Mouse (Mus musculus) lung, embryonic 16.5 days (tissue): ENCODE results near the gene Pef1. TPM values are rescaled to one million over a fixed set of nuclear protein-coding genes. Genes with fewer than 3 reads are reported as not detected.

Experiments
- ATAC-seq: fragments of 200-750 bp; cut with Nextera tagmentation; 2 replicates; pipeline ENCODE4 v1.8.0; 2017; ENCODE audit warnings: low read depth, mild to moderate bottlenecking, moderate library complexity
- H3K27ac ChIP-seq: fragments of 300-500 bp; sonication (generic); 2 replicates; pipeline ENCODE4 v1.5.1; 2014; ENCODE audit warnings: mild to moderate bottlenecking, control low read depth, low read length
- H3K27me3 ChIP-seq: fragments of 300-500 bp; sonication (generic); 2 replicates; pipeline ENCODE4 v1.6.1; 2014; ENCODE audit warnings: low read depth, low read length, mixed read lengths; ENCODE audit not compliant: control insufficient read depth, insufficient read depth
- H3K36me3 ChIP-seq: fragments of 300-500 bp; sonication (generic); 2 replicates; pipeline ENCODE4 v1.6.1; 2014; ENCODE audit warnings: low read length; ENCODE audit not compliant: control insufficient read depth, insufficient read depth
- H3K4me1 ChIP-seq: fragments of 300-500 bp; sonication (generic); replicated peaks from 2 replicates; pipeline ENCODE4 v1.6.1; 2014; ENCODE audit warnings: low read length, mixed read lengths; ENCODE audit not compliant: control insufficient read depth, insufficient read depth
- H3K4me2 ChIP-seq: fragments of 300-500 bp; sonication (generic); 2 replicates; pipeline ENCODE4 v1.6.1; 2014; ENCODE audit warnings: low read depth, low read length, control low read depth
- H3K4me3 ChIP-seq: fragments of 300-500 bp; sonication (generic); 2 replicates; pipeline ENCODE4 v1.5.1; 2014; ENCODE audit warnings: mild to moderate bottlenecking, low read length, control low read depth
- H3K9ac ChIP-seq: fragments of 300-500 bp; sonication (generic); 2 replicates; pipeline ENCODE4 v1.6.1; 2014; ENCODE audit warnings: low read length, control low read depth
- H3K9me3 ChIP-seq: fragments of 300-500 bp; sonication (generic); 2 replicates; pipeline ENCODE4 v1.6.1; 2016; ENCODE audit warnings: low read length; ENCODE audit not compliant: control insufficient read depth
- WGBS: fragments of 180-500 bp; shearing (Covaris S2); extraction: QIAGEN DNeasy Blood & Tissue Kit; methylation state at CpG from one replicate; pipeline ENCODE4 v1.1.7; 2014; 5-methylcytosine and 5-hydroxymethylcytosine counted together
- polyA plus RNA-seq: library from polyadenylated mRNA; unstranded; fragments of >200 nt; fragmentation: Nextera tagmentation; extraction: Ambion mirVana; gene quantifications from 2 replicates; pipeline ENCODE4 v1.2.1, GENCODE M21; 2015

The Pef1 gene
- polyA plus RNA-seq, 1 experiment from 2014 or later = 77.9 TPM

DNA sequence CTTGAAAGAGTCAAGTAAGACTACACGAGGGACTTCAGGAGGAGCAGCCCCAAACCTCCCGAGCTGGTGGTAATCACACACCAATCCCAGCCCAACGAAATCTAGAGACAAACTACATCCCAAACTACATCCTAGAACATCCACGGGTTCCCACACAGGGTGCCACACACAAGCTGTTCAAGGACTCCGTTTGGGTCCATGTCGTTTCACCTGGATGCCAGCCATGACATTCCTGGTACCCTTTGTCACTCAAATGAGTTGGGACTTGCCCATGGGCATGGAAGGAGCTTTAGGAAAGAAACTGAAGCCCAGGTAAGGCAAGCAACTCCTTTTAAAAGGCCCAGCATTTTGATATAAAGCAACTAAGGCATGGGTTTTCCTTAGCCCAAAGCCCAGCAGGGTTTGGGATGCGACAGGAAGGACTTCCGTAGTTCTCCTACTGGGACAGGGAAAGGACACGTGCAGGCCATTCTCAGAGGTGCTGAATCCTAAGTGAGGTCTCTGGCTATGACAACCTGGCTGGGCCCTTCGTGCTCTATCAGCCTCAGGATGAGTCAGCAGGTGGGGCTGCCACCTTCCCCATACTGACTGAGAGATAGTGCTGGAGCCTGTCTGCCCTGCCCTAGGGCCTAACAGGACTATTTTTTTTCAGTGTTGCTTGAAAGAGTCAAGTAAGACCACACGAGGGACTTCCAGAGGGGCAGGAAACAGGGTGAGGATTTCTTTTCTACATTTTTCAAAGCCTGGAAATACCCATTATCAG, 70.9 kb downstream of the Pef1 start:
- Histone ChIP-seq H3K4me1 (peaks cover 76% of the 10 kb centered on the region), H3K9ac (peak overlapping the region; percentile 69), H3K36me3 (no peaks in the 10 kb centered on the region), H3K9me3 (no peaks in the 10 kb centered on the region), H3K4me3 (peak overlapping the region; percentile 50), H3K27me3 (no peaks in the 10 kb centered on the region), H3K27ac (peak overlapping the region; percentile 91), H3K4me2 (peak overlapping the region; percentile 64)
- ATAC-seq = no peak
- WGBS = 56% methylated on average over 11 of the region's 11 CpGs

DNA sequence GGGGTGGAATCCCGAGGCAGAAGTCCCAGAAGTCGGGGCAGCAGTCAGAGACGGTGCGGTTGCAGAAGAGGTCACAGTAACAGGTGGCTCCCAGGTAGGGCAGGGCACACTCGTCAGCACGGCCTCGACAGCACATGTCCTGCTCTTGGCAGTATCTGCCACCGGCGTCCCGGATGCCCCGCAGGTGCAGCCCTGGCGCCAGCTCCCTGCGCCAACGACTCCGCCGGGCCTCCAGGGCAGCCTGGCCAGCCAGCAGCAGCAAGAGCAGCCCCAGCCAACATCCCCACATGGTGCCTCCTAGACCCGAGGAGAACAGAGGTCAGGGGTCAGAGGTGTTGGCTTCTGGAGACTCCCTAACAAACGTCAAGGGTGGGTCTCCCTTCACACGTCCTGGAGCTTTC, 71.6 kb downstream of the Pef1 start:
- H3K36me3 ChIP-seq = no peaks in the 10 kb centered on the region
- peak overlapping the region; percentile 69 for H3K9ac ChIP-seq
- H3K27me3 ChIP-seq = no peaks in the 10 kb centered on the region
- H3K9me3 ChIP-seq = no peaks in the 10 kb centered on the region
- ATAC-seq = no peak
- H3K4me2 ChIP-seq = peak overlapping the region; percentile 64
- H3K4me3 ChIP-seq = peak overlapping the region; percentile 50
- peak overlapping the region; percentile 91 for H3K27ac ChIP-seq
- H3K4me1 ChIP-seq = peaks cover 70% of the 10 kb centered on the region
- WGBS = 22% methylated on average over 18 of the region's 19 CpGs

DNA sequence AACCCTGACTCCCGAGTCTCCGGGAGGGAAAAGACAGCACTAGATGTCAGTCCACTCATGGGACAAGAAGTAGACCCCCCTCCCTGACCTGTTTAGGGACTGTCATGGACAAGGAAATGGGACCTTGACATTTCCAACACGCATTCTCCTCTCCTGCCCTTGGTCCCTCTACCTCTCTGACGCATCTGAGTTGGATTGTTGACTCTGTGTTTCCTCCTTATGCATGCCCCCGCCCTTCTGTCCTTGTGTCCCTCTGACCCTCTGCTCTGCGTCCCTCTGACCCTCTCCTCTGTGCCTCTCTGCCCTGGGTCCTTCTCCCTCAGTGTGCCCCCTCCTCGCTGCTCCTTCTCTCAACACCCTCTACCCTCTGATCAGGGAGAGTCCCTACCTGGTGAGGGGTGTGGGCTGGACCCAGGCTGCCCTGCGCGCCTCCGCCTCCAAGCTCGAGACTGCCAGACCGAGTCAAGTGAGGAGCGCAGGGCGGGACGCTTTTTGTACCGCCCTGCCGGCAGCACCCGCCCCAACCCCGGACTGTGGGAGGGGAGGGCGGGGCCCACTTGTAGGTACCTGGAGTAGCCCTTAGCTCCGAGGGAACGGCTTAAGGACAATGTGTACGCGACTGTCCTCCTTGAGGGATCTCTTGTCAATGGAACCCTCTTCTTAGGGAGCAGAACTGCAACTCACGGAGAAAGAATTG, 72.1 kb downstream of the Pef1 start:
- Histone ChIP-seq H3K27me3 (no peaks in the 10 kb centered on the region), H3K4me1 (peaks cover 67% of the 10 kb centered on the region), H3K27ac (peak overlapping the region; percentile 91), H3K4me3 (peak overlapping the region; percentile 50), H3K4me2 (peak overlapping the region; percentile 64), H3K9me3 (no peaks in the 10 kb centered on the region), H3K9ac (peak overlapping the region; percentile 69), H3K36me3 (no peaks in the 10 kb centered on the region)
- ATAC-seq = peak; percentile 80
- 2% methylated on average over 25 of the region's 25 CpGs for WGBS

GRCm38 (mm10) chr4:130175072-130175711, 72.8 kb downstream of the Pef1 start, which contains the start of gene Tinagl1:
Gene Tinagl1 (minus strand): TSS chr4:130175122.
- Histone ChIP-seq H3K4me1 (peaks cover 67% of the 10 kb centered on the region), H3K27me3 (no peaks in the 10 kb centered on the region), H3K9me3 (no peaks in the 10 kb centered on the region), H3K36me3 (no peaks in the 10 kb centered on the region), H3K9ac (peak within 1 kb of the TSS; percentile 69), H3K27ac (peak within 1 kb of the TSS; percentile 91), H3K4me3 (peak within 1 kb of the TSS; percentile 50), H3K4me2 (peak within 1 kb of the TSS; percentile 64)
- ATAC-seq = peak; percentile 34
- WGBS = 4% methylated on average over 10 of the region's 14 CpGs

DNA sequence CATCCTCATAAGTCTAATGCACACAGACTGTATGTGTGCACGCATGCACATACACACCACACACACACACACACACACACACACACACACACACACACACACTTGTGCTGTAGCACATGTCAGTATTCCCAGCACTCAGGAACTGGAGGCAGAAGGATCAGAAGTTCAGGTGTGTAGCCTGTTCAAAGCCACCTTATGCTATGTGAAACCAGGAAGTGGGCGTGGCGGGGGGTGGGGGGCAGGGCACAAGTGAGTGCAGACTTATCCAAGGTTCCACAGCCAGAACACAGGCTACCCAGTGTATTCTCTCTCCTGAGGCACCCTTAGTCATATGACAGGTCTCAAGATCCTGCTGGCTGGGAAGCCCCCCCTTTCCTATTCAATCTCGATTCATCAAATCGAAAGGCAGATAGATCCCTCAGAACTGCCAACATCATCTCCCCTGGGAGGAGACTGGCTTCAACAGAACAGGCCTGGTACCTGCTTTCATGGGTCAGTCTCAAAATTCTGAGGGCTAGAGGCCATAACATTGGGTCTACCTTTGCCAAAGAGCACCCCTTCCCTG, 73.9 kb downstream of the Pef1 start:
- no peaks in the 10 kb centered on the region for H3K27me3 ChIP-seq
- no peak for ATAC-seq
- peak overlapping the region; percentile 32; the same call in 1 of the 2 replicates for H3K27ac ChIP-seq
- H3K9ac ChIP-seq = no peak overlapping the region
- H3K4me3 ChIP-seq = no peak overlapping the region
- 56% methylated on average over 5 of the region's 5 CpGs for WGBS
- H3K4me1 ChIP-seq = peaks cover 64% of the 10 kb centered on the region
- H3K4me2 ChIP-seq = no peak overlapping the region
- no peaks in the 10 kb centered on the region for H3K9me3 ChIP-seq
- H3K36me3 ChIP-seq = no peaks in the 10 kb centered on the region

DNA sequence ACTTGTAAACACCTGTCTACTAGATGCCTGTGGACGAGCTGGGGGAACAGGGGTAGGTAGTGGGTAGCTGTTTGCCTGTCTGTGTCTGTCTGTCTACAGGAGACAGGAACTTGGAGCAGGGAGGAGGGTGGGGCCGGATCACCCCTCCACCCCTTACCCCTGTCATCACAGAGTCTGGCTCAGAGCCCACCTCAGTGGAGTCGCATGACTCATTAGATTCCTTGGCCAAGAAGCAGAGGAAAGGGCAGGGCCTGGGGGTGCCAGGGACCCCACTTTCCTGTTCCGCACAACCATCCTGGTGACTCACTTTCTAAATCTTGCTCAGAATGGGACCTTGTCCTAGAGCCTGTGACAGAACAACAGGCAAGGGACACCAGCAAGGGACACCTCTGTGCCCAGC, 74.7 kb downstream of the Pef1 start:
- Histone ChIP-seq H3K9me3 (no peaks in the 10 kb centered on the region), H3K27ac (peak overlapping the region; percentile 65), H3K4me2 (0 out of 2 replicates have a peak overlapping the region, but pooled peaks have one; percentile 7), H3K9ac (peak overlapping the region; percentile 17; the same call in 1 of the 2 replicates), H3K36me3 (no peaks in the 10 kb centered on the region), H3K4me1 (peaks cover 60% of the 10 kb centered on the region), H3K4me3 (no peak overlapping the region), H3K27me3 (no peaks in the 10 kb centered on the region)
- WGBS = 20% methylated on average over 4 of the region's 4 CpGs
- ATAC-seq = peak; percentile 24; the same call in 1 of the 2 replicates

GRCm38 (mm10) chr4:130177536-130177935, 75.2 kb downstream of the Pef1 start:
- Histone ChIP-seq H3K4me2 (no peak overlapping the region), H3K9me3 (no peaks in the 10 kb centered on the region), H3K27me3 (no peaks in the 10 kb centered on the region), H3K27ac (peak overlapping the region; percentile 65), H3K9ac (peak overlapping the region; percentile 17; the same call in 1 of the 2 replicates), H3K36me3 (no peaks in the 10 kb centered on the region), H3K4me1 (peaks cover 56% of the 10 kb centered on the region), H3K4me3 (no peak overlapping the region)
- ATAC-seq = no peak
- 40% methylated on average over 7 of the region's 7 CpGs for WGBS
